Mouse (Mus musculus) lung, embryonic 14.5 days (tissue): ENCODE measurements around the gene Shisa7. TPM values are rescaled to one million over a fixed set of nuclear protein-coding genes. Genes with fewer than 3 reads are reported as not detected.
A peak's percentile ranks its signal among the peaks of the same experiment; 100 is the strongest.
"Not testable (repeated sequence)": the region's sequence is repeated elsewhere in the genome, so short reads cannot be mapped to it uniquely, and the experiment has no call there.

Experiments used
- ATAC-seq: fragments of 200-750 bp; cut with Nextera tagmentation; 2 replicates; pipeline ENCODE4 v1.8.0; 2017; ENCODE audit warnings: mild to moderate bottlenecking, moderate TSS enrichment, moderate library complexity; ENCODE audit not compliant: insufficient read depth
- DNase-seq: peaks from one replicate; pipeline ENCODE4 v3.0.0-alpha.2; 2015
- H3K27ac ChIP-seq: fragments of 300-500 bp; sonication (generic); 2 replicates; pipeline ENCODE4 v1.5.1; 2014; ENCODE audit warnings: low read depth, mild to moderate bottlenecking, moderate library complexity
- H3K27me3 ChIP-seq: fragments of 300-500 bp; sonication (generic); 2 replicates; pipeline ENCODE4 v1.6.1; 2014; ENCODE audit warnings: low read length, control low read depth; ENCODE audit not compliant: insufficient read depth
- H3K36me3 ChIP-seq: fragments of 300-500 bp; sonication (generic); 2 replicates; pipeline ENCODE4 v1.6.1; 2014; ENCODE audit warnings: control low read depth; ENCODE audit not compliant: insufficient read depth
- H3K4me1 ChIP-seq: fragments of 300-500 bp; sonication (generic); 2 replicates; pipeline ENCODE4 v1.6.1; 2014; ENCODE audit warnings: antibody characterized with exemption, control low read depth; ENCODE audit not compliant: insufficient read depth
- H3K4me2 ChIP-seq: fragments of 300-500 bp; sonication (generic); 2 replicates; pipeline ENCODE4 v1.6.1; 2014; ENCODE audit warnings: mild to moderate bottlenecking
- H3K4me3 ChIP-seq: fragments of 300-500 bp; sonication (generic); 2 replicates; pipeline ENCODE4 v1.5.1; 2014; ENCODE audit warnings: low read depth, low read length
- H3K9ac ChIP-seq: fragments of 300-500 bp; sonication (generic); 2 replicates; pipeline ENCODE4 v1.6.1; 2014
- H3K9me3 ChIP-seq: fragments of 300-500 bp; sonication (generic); 2 replicates; pipeline ENCODE4 v1.6.1; 2016; ENCODE audit warnings: low read depth, low read length, control low read depth
- CTCF ChIP-seq: IDR thresholded peaks from 2 replicates; pipeline ENCODE4 v1.5.1; 2016; ENCODE audit warnings: antibody characterized with exemption, low read depth
- WGBS: fragments of 180-500 bp; shearing (Covaris S2); extraction: QIAGEN DNeasy Blood & Tissue Kit; methylation state at CpG from one replicate; pipeline ENCODE4 v1.1.7; 2014; 5-methylcytosine and 5-hydroxymethylcytosine counted together
- polyA plus RNA-seq: library from polyadenylated mRNA; unstranded; fragments of >200 nt; fragmentation: Nextera tagmentation; extraction: Ambion mirVana; gene quantifications from 2 replicates; pipeline ENCODE4 v1.2.1, GENCODE M21; 2014

Gene Shisa7
- polyA plus RNA-seq, 1 experiment from 2014 or later: 1.1 TPM

DNA sequence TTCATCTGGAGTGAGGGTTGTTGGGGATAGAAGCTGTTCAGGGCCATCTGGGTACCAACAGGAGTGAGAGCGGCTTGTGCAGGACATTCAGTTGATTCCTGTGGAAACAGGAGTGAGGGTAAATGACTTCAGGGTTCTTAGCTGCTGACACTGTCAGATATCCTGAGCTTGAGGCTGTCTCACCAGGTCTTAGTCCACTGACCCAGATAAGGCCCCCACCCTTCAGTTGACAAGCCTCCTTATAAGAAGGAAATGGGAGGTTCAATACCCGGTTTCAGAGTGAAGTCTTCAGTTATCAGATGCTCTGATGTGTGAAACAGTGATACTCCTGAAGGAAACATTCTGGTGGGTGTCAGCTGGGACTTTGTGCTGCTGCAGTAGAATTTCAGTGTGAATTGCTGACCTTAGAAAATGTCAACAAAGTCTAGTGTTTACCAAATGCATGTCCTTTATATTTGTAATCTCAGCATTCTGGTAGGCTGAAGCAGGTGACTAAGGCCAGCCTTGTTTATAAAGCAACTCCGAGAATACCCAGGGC lies 49.8 kb downstream of the Shisa7 start:
- H3K36me3 ChIP-seq: peaks cover 50% of the 10 kb centered on the region
- H3K27ac ChIP-seq: no peak overlapping the region
- DNase-seq (no peak), ATAC-seq (no peak)
- no peak for TF ChIP-seq CTCF
- H3K27me3 ChIP-seq: peaks cover 5% of the 10 kb centered on the region; the same call in 1 of the 2 replicates
- no peaks in the 10 kb centered on the region; the same call in 1 of the 2 replicates for H3K4me1 ChIP-seq
- H3K9me3 ChIP-seq: no peaks in the 10 kb centered on the region
- WGBS: 73% methylated on average over 3 of the region's 3 CpGs
- peak overlapping the region; percentile 81 for H3K4me2 ChIP-seq
- H3K9ac ChIP-seq: no peak overlapping the region
- peak overlapping the region; percentile 81; the same call in 1 of the 2 replicates for H3K4me3 ChIP-seq

DNA sequence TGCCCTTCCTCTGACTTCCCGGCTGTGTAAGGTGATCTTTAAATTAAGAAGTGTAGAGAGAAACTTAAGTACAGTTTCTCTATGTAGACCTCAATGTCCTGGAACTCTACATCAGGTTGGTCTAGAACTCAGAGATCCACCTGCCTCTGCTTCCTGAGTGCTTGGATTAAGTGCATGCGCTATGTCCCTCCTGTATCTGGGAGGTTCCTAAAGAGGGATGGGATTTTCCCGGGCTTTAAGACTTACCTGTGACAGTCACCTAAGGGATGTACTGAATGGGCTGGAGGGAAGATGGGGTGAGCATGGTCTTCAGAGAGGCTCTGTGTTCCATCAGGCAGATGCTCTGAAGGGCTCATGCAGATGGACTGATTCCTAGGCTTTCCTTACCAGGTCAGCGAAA lies 50.8 kb downstream of the Shisa7 start:
- 34% methylated on average over 4 of the region's 4 CpGs for WGBS

DNA sequence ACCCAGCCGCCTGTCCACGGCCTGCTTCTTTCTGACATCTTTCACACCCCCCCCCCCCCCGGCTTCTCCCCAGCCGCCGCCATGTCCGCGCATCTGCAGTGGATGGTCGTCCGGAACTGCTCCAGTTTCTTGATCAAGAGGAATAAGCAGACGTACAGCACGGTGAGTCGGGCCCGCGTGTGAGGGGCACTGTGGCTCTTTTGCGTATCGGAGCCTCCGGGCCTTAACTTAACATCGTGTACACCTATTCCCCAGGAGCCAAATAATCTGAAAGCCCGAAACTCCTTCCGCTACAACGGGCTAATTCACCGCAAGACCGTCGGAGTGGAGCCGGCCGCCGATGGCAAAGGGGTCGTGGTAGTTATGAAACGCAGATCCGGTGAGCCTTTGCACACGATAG lies 51.2 kb downstream of the Shisa7 start:
- not testable (repeated sequence) for H3K27me3 ChIP-seq, DNase-seq, H3K9me3 ChIP-seq, ATAC-seq, H3K4me1 ChIP-seq
- Histone ChIP-seq H3K9ac (peak overlapping the region; percentile 97), H3K4me2 (peak overlapping the region; percentile 81), H3K36me3 (peaks cover 45% of the 10 kb centered on the region), H3K4me3 (peak overlapping the region; percentile 81), H3K27ac (peak overlapping the region; percentile 93)
- WGBS: under 1% methylated on average over 29 of the region's 31 CpGs

More for the DNA sequence above, 50.8 kb downstream of the Shisa7 start:
- no peak for ATAC-seq
- Histone ChIP-seq H3K36me3 (peaks cover 49% of the 10 kb centered on the region), H3K4me1 (no peaks in the 10 kb centered on the region; the same call in 1 of the 2 replicates), H3K4me3 (peak overlapping the region; percentile 81), H3K27ac (peak overlapping the region; percentile 93; the same call in 1 of the 2 replicates), H3K9me3 (no peaks in the 10 kb centered on the region), H3K4me2 (peak overlapping the region; percentile 81), H3K9ac (peak overlapping the region; percentile 97), H3K27me3 (peaks cover 6% of the 10 kb centered on the region; the same call in 1 of the 2 replicates)
- no peak for TF ChIP-seq CTCF
- no peak for DNase-seq

DNA sequence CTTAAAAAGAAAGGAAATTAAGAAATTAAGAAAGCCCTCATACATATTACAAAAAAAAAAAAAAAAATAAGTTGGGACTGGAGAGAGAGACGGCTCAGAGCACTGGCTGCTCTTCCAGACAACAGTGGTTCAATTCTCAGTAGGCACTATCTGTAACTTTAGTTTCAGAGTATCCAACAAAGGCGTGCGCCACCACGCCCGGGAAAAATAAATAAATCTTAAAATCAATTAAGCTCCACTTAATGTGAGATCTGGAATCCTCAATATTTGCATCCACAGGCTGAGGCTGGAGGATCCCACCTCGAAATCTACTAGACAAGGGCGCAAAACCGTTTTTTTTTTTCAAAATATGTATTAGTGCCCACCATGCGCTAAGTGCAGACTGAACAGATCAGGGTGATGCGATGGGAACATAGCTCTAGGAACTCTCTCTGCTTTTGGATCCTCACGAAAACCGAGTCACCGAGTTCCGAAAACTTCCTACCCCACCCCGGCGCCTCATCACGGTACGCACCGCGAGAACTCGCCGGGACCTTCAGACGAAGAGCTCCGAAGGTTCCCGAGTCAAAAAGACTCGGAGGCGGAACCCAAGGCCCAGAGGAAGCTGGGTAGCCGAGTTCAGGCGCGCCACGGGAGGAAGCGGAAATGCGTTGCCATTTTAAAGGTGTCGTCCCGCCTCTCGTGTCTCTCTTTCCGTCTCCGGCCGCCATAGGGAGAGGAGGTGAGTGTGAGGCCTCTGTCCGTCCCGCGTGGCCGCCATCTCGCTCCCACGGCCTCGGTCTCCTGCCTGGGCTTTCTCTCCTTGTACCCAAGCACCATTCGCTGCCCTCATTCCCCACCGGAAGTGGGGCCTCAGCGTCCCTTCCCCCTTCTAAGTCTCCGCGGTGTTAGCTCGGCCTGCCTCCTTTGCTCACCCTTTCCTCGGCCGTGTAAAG lies 52.0 kb downstream of the Shisa7 start, which contains the start of gene Rpl28:
Rpl28 (plus strand) TSS at position 597 of the 935 bp plus-strand sequence.
- DNase-seq (peak; percentile 99), ATAC-seq (peak; percentile 87)
- Histone ChIP-seq H3K4me3 (peak within 1 kb of the TSS; percentile 81), H3K36me3 (peaks cover 41% of the 10 kb centered on the region), H3K9me3 (no peaks in the 10 kb centered on the region), H3K27ac (peak within 1 kb of the TSS; percentile 98), H3K27me3 (peaks cover 6% of the 10 kb centered on the region; the same call in 1 of the 2 replicates), H3K9ac (peak within 1 kb of the TSS; percentile 97), H3K4me2 (peak within 1 kb of the TSS; percentile 81), H3K4me1 (peaks cover 5% of the 10 kb centered on the region; the same call in 1 of the 2 replicates)
- WGBS: 1% methylated on average over 54 of the region's 54 CpGs
- no peak for TF ChIP-seq CTCF

DNA sequence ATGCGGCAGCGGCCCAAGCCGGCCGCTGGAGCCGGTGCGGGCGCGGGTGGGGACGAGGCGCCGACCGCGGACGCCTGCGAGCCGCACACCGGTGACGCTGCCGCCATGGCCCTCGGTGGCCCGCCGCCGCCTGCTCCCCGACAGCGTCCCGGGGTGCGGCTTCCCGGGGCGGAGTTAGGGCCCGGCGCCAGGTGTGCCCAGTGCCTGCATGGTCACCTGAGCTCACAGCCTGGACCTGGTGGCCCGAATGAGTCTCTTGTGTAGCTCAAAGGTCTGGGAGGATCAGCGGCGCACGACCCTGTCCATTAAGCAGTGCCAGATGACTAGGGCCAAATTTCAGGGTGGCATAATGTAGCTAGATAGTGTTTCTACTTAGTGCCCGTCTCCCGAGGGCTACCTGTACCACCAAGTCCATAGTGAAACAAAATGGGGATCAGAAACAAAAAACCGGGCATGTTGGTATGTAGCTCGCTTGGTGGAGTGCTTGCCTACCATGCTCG lies 55.0 kb downstream of the Shisa7 start, which contains the start of gene Tmem238:
Tmem238 (minus strand) TSS at position 221 of the 500 bp plus-strand sequence.
- Histone ChIP-seq H3K4me1 (peaks cover 5% of the 10 kb centered on the region; the same call in 1 of the 2 replicates), H3K4me2 (peak within 1 kb of the TSS; percentile 94), H3K9me3 (no peaks in the 10 kb centered on the region), H3K27me3 (peaks cover 6% of the 10 kb centered on the region; the same call in 1 of the 2 replicates), H3K9ac (peak within 1 kb of the TSS; percentile 80), H3K27ac (peak within 1 kb of the TSS; percentile 88), H3K36me3 (peaks cover 10% of the 10 kb centered on the region), H3K4me3 (peak within 1 kb of the TSS; percentile 58)
- no peak for TF ChIP-seq CTCF
- ATAC-seq (peak; percentile 10; the same call in 1 of the 2 replicates), DNase-seq (no peak)
- 7% methylated on average over 40 of the region's 40 CpGs for WGBS

DNA sequence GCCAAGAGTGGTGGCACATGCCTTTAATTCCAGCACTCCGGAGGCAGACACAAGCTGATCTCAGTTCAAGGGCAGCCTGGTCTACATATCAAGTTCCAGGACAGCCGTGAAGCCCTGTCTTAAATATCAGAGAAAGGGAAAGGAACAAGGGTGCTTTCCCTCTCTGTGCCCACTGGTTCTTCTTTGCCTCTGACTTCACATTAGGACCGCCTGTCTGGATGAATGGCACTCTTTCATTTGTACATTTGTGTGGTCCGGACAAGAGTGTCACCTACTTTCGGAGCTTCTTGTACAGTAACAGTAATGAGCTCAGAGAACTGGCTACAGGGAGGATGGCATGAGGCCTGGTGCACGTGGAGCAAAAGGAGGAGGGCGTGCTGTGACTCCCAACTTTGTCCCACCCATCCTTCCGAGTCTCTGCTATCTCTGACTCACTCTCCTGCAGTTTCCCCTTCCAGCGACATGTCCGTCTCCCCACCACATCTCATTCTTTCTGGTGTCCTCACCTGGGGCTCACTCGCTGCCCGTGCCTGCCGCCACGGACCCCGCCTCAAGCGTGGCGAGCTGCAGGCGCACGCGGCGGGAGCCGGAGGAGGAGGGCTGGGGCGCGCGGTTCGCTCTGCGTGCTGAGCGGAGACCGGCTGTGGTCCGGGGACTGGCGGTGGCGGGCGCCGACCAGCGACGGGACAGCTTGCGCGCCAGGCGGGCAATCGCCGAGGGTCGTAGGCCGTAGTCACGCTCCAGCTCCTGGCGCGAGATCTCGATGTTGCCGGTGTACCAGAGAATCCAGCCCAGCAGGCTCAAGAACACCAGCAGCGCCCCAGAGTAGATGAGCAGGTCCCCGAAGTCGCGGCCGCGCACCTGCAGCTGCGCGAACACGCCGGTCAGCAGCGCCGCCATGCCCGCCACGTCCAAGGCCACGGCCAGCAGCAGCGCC lies 55.7 kb downstream of the Shisa7 start:
- peaks cover 6% of the 10 kb centered on the region; the same call in 1 of the 2 replicates for H3K27me3 ChIP-seq
- peak overlapping the region; percentile 58 for H3K4me3 ChIP-seq
- WGBS: 2% methylated on average over 64 of the region's 64 CpGs
- ATAC-seq: peak; percentile 44
- TF ChIP-seq CTCF: peak; percentile 14; the same call in 1 of the 2 replicates
- peaks cover 3% of the 10 kb centered on the region for H3K36me3 ChIP-seq
- 0 out of 2 replicates have a peak, but pooled peaks cover 5% of the 10 kb centered on the region for H3K4me1 ChIP-seq
- peak; percentile 79 for DNase-seq
- H3K4me2 ChIP-seq: peak overlapping the region; percentile 94
- H3K9ac ChIP-seq: peak overlapping the region; percentile 80
- H3K9me3 ChIP-seq: no peaks in the 10 kb centered on the region
- H3K27ac ChIP-seq: peak overlapping the region; percentile 88
